ENCODE assay signal across 5 mouse cellular contexts in genomic region chr8:116862191-116862590, GRCm38 (mm10).
"Had no signal": no experiment of that assay in that cellular context is flagged by ENCODE, and none has a peak within 500 bp of the region (broad histone marks: within the 10 kb centered on the region; RNA-seq: fewer than 3 reads in every experiment).

No protein-coding gene starts in this region.

- DNase-seq: kidney, postnatal 4 days; liver; lung, adult 2 months; lung, postnatal 36 days; thymus, postnatal 4 days had no signal
